Mouse (Mus musculus) midbrain, embryonic 13.5 days (tissue): ENCODE data around the gene Fitm1. TPM values are rescaled to one million over a fixed set of nuclear protein-coding genes. Genes with fewer than 3 reads are reported as not detected.

Source experiments
- ATAC-seq: fragments of 200-750 bp; cut with Nextera tagmentation; 2 replicates; pipeline ENCODE4 v1.8.0; 2017; ENCODE audit warnings: mild to moderate bottlenecking, moderate TSS enrichment, moderate library complexity
- H3K27ac ChIP-seq: fragments of 300-500 bp; sonication (generic); 2 replicates; pipeline ENCODE4 v1.5.1; 2015; ENCODE audit warnings: inconsistent platforms, mild to moderate bottlenecking, moderate library complexity
- H3K27me3 ChIP-seq: fragments of 300-500 bp; sonication (generic); 2 replicates; pipeline ENCODE4 v1.6.1; 2015; ENCODE audit warnings: mild to moderate bottlenecking, inconsistent platforms
- H3K36me3 ChIP-seq: fragments of 300-500 bp; sonication (generic); 2 replicates; pipeline ENCODE4 v1.6.1; 2015; ENCODE audit warnings: mild to moderate bottlenecking, inconsistent platforms
- H3K4me1 ChIP-seq: fragments of 300-500 bp; sonication (generic); replicated peaks from 2 replicates; pipeline ENCODE4 v1.6.1; 2015; ENCODE audit warnings: inconsistent platforms
- H3K4me2 ChIP-seq: fragments of 300-500 bp; sonication (generic); replicated peaks from 2 replicates; pipeline ENCODE4 v1.6.1; 2015; ENCODE audit warnings: moderate library complexity, mild to moderate bottlenecking, inconsistent platforms
- H3K4me3 ChIP-seq: fragments of 300-500 bp; sonication (generic); replicated peaks from 2 replicates; pipeline ENCODE4 v1.5.1; 2015; ENCODE audit warnings: mild to moderate bottlenecking, inconsistent platforms
- H3K9ac ChIP-seq: fragments of 300-500 bp; sonication (generic); replicated peaks from 2 replicates; pipeline ENCODE4 v1.6.1; 2015; ENCODE audit warnings: mild to moderate bottlenecking, inconsistent platforms
- H3K9me3 ChIP-seq: fragments of 300-500 bp; sonication (generic); 2 replicates; pipeline ENCODE4 v1.6.1; 2016; ENCODE audit warnings: mild to moderate bottlenecking, inconsistent platforms
- WGBS: fragments of 180-500 bp; shearing (Covaris S2); methylation state at CpG from one replicate; pipeline ENCODE4 v1.1.7; 2015; 5-methylcytosine and 5-hydroxymethylcytosine counted together
- polyA plus RNA-seq: library from polyadenylated mRNA; unstranded; fragments of >200 nt; fragmentation: Nextera tagmentation; extraction: Ambion mirVana; gene quantifications from 2 replicates; pipeline ENCODE4 v1.2.1, GENCODE M21; 2015

Gene Fitm1
- not detected in 2 replicates for polyA plus RNA-seq

- 79% methylated on average over 8 of the region's 8 CpGs for WGBS
- Histone ChIP-seq H3K4me2 (no peak within 1 kb of the TSS), H3K27me3 (no peaks in the 10 kb centered on the region), H3K9me3 (no peaks in the 10 kb centered on the region), H3K9ac (no peak within 1 kb of the TSS), H3K4me1 (peaks cover 20% of the 10 kb centered on the region), H3K36me3 (peaks cover 14% of the 10 kb centered on the region), H3K4me3 (no peak within 1 kb of the TSS), H3K27ac (no peak within 1 kb of the TSS)
- ATAC-seq: no peak
Observed at GRCm38 (mm10) chr14:55575302-55575701, at the start of gene Fitm1. Fitm1 (plus strand) TSS chr14:55575617.

GRCm38 (mm10) chr14:55526674-55527073, 48.7 kb upstream of the Fitm1 start:
- no peak for ATAC-seq
- 81% methylated on average over 2 of the region's 2 CpGs for WGBS

GRCm38 (mm10) chr14:55527940-55528339, 47.5 kb upstream of the Fitm1 start:
- H3K4me1 ChIP-seq: no peaks in the 10 kb centered on the region
- no peaks in the 10 kb centered on the region for H3K9me3 ChIP-seq
- H3K27ac ChIP-seq: no peak overlapping the region
- H3K27me3 ChIP-seq: peaks cover 18% of the 10 kb centered on the region
- no peak for ATAC-seq
- WGBS: 17% methylated on average over 3 of the region's 3 CpGs
- no peaks in the 10 kb centered on the region for H3K36me3 ChIP-seq
- H3K9ac ChIP-seq: no peak overlapping the region
- H3K4me3 ChIP-seq: no peak overlapping the region
- no peak overlapping the region for H3K4me2 ChIP-seq

More at GRCm38 (mm10) chr14:55526674-55527073, 48.7 kb upstream of the Fitm1 start:
- H3K4me3 ChIP-seq: no peak overlapping the region
- no peaks in the 10 kb centered on the region for H3K4me1 ChIP-seq
- no peaks in the 10 kb centered on the region for H3K36me3 ChIP-seq
- no peaks in the 10 kb centered on the region for H3K9me3 ChIP-seq
- peaks cover 25% of the 10 kb centered on the region for H3K27me3 ChIP-seq
- H3K9ac ChIP-seq: no peak overlapping the region
- no peak overlapping the region for H3K27ac ChIP-seq
- no peak overlapping the region for H3K4me2 ChIP-seq

DNA sequence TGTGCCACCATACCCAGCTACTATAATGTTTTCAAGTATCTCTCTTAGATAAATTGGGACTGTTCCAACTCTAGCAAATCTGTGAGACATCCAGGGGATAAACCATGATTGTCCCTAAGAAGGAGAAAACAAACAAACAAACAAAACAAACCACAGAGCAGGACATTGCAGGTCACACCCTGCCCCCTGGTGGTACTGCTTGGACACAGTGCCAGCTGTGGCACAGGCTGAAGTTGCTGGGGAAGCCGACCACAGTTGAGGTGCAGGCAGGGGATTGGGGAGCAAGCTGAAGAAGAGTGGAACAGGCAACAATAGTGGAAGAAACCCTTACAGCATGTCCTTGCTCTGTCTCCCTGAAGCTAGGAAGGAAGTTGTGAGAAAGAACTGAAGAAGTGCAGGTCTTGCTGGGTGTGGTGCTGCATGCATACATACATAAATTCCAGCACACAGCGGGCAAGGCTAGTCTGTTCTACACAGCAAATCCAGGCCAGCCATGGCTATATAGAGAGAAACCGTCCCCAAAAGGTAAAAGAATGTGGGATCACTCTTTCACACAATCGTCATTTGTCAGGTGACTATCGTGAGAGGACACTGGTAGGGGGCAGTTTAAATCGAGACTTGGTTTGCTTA, 39.2 kb upstream of the Fitm1 start:
- H3K4me3 ChIP-seq: no peak overlapping the region
- ATAC-seq: no peak
- no peak overlapping the region for H3K9ac ChIP-seq
- H3K9me3 ChIP-seq: no peaks in the 10 kb centered on the region
- peaks cover 17% of the 10 kb centered on the region for H3K4me1 ChIP-seq
- H3K36me3 ChIP-seq: no peaks in the 10 kb centered on the region
- WGBS: 60% methylated on average over 6 of the region's 6 CpGs
- no peaks in the 10 kb centered on the region for H3K27me3 ChIP-seq
- no peak overlapping the region for H3K27ac ChIP-seq
- no peak overlapping the region for H3K4me2 ChIP-seq

GRCm38 (mm10) chr14:55540067-55540786, 35.2 kb upstream of the Fitm1 start, which contains the start of gene Pck2:
Pck2 (plus strand) TSS chr14:55540266.
- H3K9me3 ChIP-seq: no peaks in the 10 kb centered on the region
- WGBS: under 1% methylated on average over 32 of the region's 32 CpGs
- peak; percentile 85 for ATAC-seq

DNA sequence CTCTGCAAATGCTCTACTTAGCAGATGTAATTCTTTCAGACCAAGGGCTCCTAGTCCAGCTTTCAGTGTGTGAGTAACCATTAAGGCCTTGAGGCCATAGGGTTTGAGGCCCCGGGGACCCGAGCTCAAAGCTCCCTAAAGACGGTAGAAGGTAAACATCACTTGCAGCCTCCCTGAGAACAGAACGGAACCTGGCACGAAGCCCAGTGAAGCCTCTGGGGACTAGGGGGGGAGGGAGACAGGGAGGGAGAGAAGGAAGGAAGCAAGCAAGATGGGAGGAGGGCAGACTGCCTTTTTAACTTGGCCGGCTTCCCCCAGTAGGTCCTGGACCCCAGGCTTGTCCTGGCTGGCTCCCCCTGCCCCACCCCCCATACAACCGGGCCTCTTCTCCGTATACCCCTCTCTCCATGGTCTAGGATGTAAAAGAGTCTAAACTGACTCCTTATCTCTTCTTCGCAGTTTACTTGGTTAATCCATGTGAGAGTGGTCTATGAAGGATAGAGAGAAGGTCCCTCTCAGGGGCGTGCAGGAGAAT, 34.6 kb upstream of the Fitm1 start:
- Histone ChIP-seq H3K27me3 (no peaks in the 10 kb centered on the region), H3K36me3 (peaks cover 16% of the 10 kb centered on the region), H3K9ac (peak overlapping the region; percentile 86), H3K4me3 (peak overlapping the region; percentile 58), H3K4me1 (peaks cover 26% of the 10 kb centered on the region), H3K9me3 (no peaks in the 10 kb centered on the region), H3K4me2 (peak overlapping the region; percentile 89), H3K27ac (peak overlapping the region; percentile 87)
- WGBS: 4% methylated on average over 10 of the region's 10 CpGs
- ATAC-seq: peak; percentile 65

More at GRCm38 (mm10) chr14:55540067-55540786, 35.2 kb upstream of the Fitm1 start, which contains the start of gene Pck2:
- H3K9ac ChIP-seq: peak within 1 kb of the TSS; percentile 86
- H3K4me3 ChIP-seq: peak within 1 kb of the TSS; percentile 58
- H3K4me2 ChIP-seq: peak within 1 kb of the TSS; percentile 89
- H3K36me3 ChIP-seq: peaks cover 12% of the 10 kb centered on the region
- peaks cover 26% of the 10 kb centered on the region for H3K4me1 ChIP-seq
- peak within 1 kb of the TSS; percentile 87 for H3K27ac ChIP-seq
- no peaks in the 10 kb centered on the region for H3K27me3 ChIP-seq

GRCm38 (mm10) chr14:55542268-55542667, 33.1 kb upstream of the Fitm1 start:
- Histone ChIP-seq H3K36me3 (peaks cover 26% of the 10 kb centered on the region), H3K4me1 (peaks cover 26% of the 10 kb centered on the region), H3K4me2 (no peak overlapping the region), H3K27me3 (no peaks in the 10 kb centered on the region), H3K9ac (no peak overlapping the region), H3K4me3 (no peak overlapping the region), H3K27ac (no peak overlapping the region), H3K9me3 (no peaks in the 10 kb centered on the region)
- WGBS: 97% methylated on average over 12 of the region's 12 CpGs
- ATAC-seq: no peak

- ATAC-seq: no peak
- WGBS: 84% methylated on average over 9 of the region's 9 CpGs
- peaks cover 44% of the 10 kb centered on the region for H3K36me3 ChIP-seq
- H3K4me1 ChIP-seq: peaks cover 26% of the 10 kb centered on the region
- no peaks in the 10 kb centered on the region for H3K9me3 ChIP-seq
- H3K27ac ChIP-seq: no peak overlapping the region
- H3K4me2 ChIP-seq: no peak overlapping the region
- H3K27me3 ChIP-seq: no peaks in the 10 kb centered on the region
- H3K4me3 ChIP-seq: no peak overlapping the region
- peak overlapping the region; percentile 8; the same call in 1 of the 2 replicates for H3K9ac ChIP-seq
Observed at GRCm38 (mm10) chr14:55544334-55544733, 31.1 kb upstream of the Fitm1 start.

GRCm38 (mm10) chr14:55550191-55550590, 25.2 kb upstream of the Fitm1 start:
- H3K9ac ChIP-seq: no peak overlapping the region
- no peaks in the 10 kb centered on the region for H3K4me1 ChIP-seq
- H3K36me3 ChIP-seq: peaks cover 32% of the 10 kb centered on the region
- H3K27ac ChIP-seq: no peak overlapping the region
- H3K4me2 ChIP-seq: no peak overlapping the region
- H3K27me3 ChIP-seq: no peaks in the 10 kb centered on the region
- H3K9me3 ChIP-seq: no peaks in the 10 kb centered on the region
- ATAC-seq: no peak
- no peak overlapping the region for H3K4me3 ChIP-seq
- 85% methylated on average over 6 of the region's 6 CpGs for WGBS

DNA sequence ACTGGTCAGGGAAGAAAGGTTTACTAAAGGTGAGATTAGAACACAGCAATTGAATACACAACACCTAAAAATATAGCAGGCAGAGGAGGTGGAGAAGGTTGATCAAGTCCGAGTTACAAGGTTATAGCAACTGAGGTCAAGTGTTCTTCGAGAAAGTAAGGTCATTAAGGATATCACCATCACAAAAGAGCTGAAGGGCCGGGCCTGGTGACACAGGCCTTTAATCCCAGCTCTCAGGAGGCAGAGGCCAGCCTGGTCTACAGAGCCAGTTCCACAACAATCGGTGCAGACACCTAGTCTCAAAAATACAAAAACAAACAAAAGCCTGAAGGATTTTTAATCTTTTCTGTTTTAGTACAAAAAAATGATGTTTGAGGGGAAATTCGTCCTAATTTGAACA, 24.1 kb upstream of the Fitm1 start:
- 69% methylated on average over 5 of the region's 5 CpGs for WGBS
- no peak for ATAC-seq

GRCm38 (mm10) chr14:55551794-55552193, 23.6 kb upstream of the Fitm1 start:
- Histone ChIP-seq H3K4me1 (no peaks in the 10 kb centered on the region), H3K9me3 (no peaks in the 10 kb centered on the region), H3K27ac (no peak overlapping the region), H3K4me3 (no peak overlapping the region), H3K4me2 (no peak overlapping the region), H3K36me3 (peaks cover 22% of the 10 kb centered on the region), H3K27me3 (no peaks in the 10 kb centered on the region), H3K9ac (no peak overlapping the region)
- 92% methylated on average over 8 of the region's 8 CpGs for WGBS
- no peak for ATAC-seq

More for the DNA sequence above, 24.1 kb upstream of the Fitm1 start:
- H3K27ac ChIP-seq: no peak overlapping the region
- no peak overlapping the region for H3K4me2 ChIP-seq
- no peak overlapping the region for H3K4me3 ChIP-seq
- no peaks in the 10 kb centered on the region for H3K9me3 ChIP-seq
- no peak overlapping the region for H3K9ac ChIP-seq
- peaks cover 24% of the 10 kb centered on the region for H3K36me3 ChIP-seq
- H3K27me3 ChIP-seq: no peaks in the 10 kb centered on the region
- H3K4me1 ChIP-seq: no peaks in the 10 kb centered on the region

GRCm38 (mm10) chr14:55554635-55555034, 20.8 kb upstream of the Fitm1 start:
- no peak for ATAC-seq
- Histone ChIP-seq H3K9ac (no peak overlapping the region), H3K4me2 (no peak overlapping the region), H3K27me3 (no peaks in the 10 kb centered on the region), H3K9me3 (no peaks in the 10 kb centered on the region), H3K27ac (no peak overlapping the region), H3K4me3 (no peak overlapping the region), H3K36me3 (no peaks in the 10 kb centered on the region), H3K4me1 (peaks cover 7% of the 10 kb centered on the region)
